Mouse (Mus musculus) frontal cortex, adult (tissue): Measurements from ENCODE around the gene Vps37b.

Experiments used
- ATAC-seq: cut with Nextera tagmentation; 2 replicates; pipeline ENCODE4 v1.9.2; 2017; ENCODE audit warnings: mild to moderate bottlenecking, moderate library complexity, mixed read lengths; ENCODE audit not compliant: low TSS enrichment

Vps37b gene

DNA sequence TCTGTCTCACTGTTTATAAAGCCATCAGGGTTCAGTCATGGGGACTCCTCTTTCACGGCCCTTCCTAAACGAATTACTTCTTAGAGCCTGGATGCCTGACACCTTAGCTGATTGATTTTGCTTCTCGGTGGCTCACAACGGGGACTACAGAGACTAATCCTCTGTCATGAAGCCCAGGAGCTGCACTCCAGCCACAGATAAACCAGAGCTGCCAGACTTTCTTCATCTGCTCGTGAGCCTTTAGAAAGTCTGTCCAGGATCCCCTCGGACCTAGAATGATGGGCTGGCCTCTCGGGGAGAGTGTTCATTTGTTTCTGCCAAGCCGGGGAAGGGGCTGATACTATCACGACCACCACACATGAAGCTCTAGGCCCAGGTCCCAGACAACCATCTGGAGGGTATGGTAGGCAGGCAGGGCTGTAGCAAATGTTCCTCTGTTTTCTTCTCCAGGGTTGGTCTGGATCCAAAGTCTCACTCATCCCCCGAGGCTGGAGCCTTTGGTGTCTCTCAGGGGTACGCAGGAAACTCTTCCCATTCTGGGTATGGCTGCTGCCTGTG, 13.5 kb upstream of the Vps37b start:
- no peak for ATAC-seq

GRCm38 (mm10) chr5:124043999-124044398, 11.9 kb upstream of the Vps37b start:
- ATAC-seq: no peak

- peak; percentile 97 for ATAC-seq
Measured at GRCm38 (mm10) chr5:124043212-124043978, 11.3 kb upstream of the Vps37b start.

DNA sequence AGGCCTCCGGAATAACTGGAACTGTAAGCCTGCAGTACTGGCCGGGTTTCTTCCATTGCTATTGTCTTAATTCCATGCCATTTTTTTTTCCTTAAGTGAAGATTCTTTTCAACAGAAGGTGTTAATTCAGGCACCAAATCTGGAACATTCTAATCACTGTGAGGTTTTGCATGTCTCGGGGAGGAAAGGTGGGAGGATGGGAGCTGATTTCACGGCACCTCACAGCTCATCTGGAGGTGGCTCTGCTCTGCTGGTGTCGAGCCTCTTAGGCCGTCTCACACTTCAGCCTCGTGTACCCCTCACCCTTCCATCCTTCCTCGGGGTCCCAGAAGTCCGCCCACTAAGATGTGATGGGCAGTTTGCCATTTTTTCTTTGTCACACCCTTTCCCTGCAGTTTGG, 9.0 kb upstream of the Vps37b start:
- ATAC-seq: 0 out of 2 replicates have a peak, but pooled peaks have one; percentile 38

- ATAC-seq: no peak
Measured at GRCm38 (mm10) chr5:124039602-124040001, 7.5 kb upstream of the Vps37b start.

DNA sequence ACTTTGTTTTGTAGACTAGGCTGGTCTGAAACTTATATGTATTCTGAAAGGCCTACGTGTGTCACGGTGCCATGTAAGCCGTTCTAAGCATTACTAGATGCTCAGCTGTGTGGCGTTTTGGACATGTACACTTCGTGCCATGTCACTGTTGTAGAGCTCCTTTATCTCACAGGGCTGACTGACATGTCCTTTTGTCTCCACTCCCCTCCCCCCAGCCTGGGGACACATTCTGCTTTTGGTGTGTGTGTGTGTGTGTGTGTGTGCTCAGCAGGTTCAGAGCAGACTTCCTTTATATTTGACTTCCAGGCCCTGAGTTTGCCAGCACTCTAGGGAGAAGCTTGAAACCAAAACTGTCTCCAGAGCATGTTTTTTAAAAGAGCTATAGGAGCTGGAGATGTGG, 4.8 kb upstream of the Vps37b start:
- no peak for ATAC-seq

- no peak for ATAC-seq
Measured at GRCm38 (mm10) chr5:124036341-124036740, 4.3 kb upstream of the Vps37b start.

DNA sequence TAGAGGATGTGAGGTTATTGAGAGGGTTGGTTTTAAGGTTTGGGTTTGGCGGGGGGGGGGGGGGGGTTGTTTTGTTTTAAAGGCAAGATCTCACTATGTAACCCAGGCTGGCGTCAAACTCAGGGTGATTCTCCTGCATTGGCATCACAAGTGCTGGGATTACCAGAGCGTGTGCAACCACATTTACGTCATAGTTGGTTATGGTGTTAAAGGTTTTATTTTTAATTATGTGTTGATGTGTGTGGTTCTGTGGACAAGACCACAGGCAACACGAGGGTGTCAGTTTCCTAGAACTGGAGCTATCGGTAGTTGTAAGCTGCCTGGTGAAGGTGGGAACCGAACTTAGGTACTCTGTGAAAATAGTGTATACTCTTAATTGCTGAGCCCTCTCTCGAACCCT, 3.7 kb upstream of the Vps37b start:
- no peak for ATAC-seq

DNA sequence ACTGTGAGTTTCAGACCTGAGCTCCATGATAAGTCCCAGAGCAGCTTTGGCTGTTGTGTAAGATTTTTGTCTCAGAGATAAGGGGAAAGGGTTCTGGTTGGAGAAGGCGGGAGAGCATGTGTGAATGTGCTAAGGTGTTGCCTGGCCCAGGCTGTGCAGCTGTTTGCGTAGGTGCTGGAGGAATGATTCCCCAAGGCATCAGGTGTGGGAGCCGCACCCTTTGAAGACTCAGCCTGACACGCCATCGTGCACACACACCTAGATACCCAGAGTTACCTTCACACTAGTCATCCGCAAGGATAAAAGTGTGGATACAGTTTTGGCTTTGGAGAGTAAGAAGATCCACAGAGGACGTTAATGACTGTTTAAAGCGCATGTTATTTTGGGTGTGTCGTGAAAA, 3.3 kb upstream of the Vps37b start:
- ATAC-seq: no peak

GRCm38 (mm10) chr5:124034471-124034870, 2.4 kb upstream of the Vps37b start:
- no peak for ATAC-seq

DNA sequence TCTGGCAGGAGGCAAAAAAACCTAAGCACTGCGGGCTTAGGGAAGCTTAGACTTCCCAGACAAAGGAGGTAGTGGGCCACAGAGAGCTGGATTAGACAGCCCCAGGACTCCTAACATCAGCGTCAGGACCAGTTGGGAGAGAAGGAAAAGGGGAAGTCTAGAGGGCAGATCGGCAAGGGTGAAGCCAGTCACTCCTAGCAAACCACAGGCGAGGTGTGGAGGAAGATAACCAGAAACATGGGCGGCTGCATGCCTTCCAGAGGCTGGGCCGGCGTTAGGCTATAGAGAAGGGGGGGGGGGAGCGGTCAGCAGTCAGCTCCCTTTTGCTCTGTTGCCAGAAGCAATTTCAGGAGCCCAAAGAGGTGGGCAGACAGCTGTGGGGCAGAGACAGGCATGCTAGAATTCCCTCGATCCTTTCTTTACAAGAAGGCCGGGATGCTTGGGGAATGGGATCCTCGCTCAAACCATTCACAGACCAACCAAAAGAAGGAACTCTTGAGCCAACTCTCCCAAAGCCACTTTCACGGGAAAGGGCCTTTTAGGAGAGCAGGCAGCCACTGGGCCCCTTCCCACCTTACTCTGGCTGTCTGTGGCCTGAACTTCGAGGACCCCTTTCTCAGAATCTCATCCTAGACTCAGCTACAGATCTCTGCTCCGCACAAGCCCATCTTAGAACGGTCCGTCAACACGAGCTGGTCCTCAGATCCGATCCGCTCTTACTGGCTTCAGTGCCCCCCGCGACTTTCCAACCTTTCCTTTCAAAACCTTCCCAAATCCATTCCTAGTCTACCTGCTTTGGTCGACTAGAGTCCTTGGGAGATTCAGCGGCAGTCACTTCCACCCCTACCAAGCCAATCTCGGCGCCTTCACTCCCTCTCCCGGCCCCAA, 758 bp downstream of the Vps37b start:
- peak; percentile 28; the same call in 1 of the 2 replicates for ATAC-seq

- no peak for ATAC-seq
Measured at GRCm38 (mm10) chr5:124030386-124031067, 1.5 kb downstream of the Vps37b start.

GRCm38 (mm10) chr5:124029220-124030035, 2.6 kb downstream of the Vps37b start:
- ATAC-seq: no peak

DNA sequence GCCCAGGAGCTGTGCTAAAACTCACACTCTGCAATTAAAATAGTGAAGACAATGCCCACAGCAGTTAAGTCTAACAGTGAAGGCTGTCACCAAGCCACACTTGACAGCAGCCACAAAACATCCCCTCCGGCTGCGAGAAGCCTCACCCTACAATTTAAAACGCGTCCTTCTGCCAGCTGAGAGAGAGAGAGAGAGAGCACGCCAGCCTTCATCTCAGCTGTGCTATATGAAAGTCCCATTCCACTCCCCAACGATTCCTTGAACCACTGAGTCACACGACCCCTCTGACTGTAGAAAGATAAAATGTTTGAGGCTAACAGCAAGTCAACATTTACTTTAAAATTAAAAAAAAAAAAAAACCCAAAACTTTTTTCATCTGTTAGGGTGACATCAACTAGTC, 3.4 kb downstream of the Vps37b start:
- ATAC-seq: no peak

DNA sequence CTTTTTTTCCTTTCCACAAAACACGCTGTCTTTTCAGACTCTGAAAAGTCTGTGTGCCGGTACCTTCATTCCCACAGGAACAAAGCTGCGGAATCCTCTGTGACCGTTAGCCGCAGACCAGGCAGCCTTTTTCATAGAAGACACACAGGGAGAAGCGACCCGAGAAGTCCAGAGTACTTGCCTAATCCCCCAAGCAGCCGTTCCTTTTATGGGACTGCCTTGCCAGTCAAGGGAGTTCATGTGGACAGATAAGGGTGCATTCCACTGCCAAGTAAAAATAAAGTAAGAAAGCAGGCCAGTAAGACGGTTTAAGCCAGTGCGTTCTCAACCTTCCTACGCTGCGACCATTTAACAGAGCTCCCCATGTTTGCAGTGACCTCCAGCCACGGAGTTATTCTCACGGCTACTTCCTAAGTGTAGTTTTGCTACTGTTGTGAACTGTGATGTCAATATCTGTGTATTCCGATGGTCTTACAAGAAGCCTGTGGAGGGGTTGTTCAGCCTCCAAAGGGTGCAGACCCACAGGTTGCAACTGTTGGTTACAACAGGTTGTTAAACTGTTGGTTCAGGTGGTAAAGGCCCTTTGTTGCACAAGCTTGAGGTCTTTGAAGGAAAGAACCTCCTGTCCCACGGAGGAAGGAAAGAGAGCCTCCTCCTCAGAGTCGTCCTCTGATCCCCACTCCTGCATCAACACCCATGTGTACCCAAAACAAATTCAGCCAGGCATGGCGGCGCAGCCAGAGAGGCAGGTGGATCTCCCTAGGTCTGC, 4.2 kb downstream of the Vps37b start:
- ATAC-seq: no peak

DNA sequence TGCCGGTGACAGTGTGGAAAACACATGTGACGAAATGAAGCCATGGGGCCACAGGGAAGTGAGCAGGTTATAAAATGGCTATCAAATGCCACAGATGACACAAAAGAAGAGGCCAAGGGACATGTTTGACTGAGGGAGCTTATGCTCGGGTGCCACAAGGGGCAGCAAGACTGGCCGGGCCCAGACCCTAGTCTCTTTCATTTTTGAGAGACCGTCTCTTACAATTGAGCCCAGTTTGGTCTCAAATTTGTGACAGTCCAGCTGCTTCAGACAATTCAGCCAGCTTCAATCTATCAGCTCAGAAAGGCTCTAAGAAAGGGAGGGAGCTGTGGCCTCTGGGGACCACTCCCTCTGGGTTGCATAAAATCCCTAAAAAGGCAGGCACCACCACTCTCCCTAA, 5.5 kb downstream of the Vps37b start:
- no peak for ATAC-seq

GRCm38 (mm10) chr5:124025587-124026441, 6.3 kb downstream of the Vps37b start:
- no peak for ATAC-seq

DNA sequence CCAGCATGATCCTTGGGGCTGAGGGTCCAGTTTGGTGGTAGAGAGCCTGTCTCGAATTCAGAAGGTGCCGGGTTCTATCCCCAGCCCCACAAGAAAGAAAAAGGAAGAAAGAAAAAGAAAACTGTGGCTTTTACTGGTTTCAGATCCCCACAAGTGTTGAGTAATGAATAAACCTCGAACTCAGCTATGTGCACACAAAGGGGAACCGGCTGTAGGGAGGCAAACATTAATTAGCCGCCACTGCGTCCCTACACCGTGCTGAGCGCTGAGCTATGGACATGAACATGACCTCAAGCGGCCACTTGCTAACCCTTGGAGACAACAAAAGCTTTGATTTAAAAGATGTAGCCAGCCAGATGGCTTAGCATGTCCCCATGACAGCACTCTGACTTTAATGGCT, 6.9 kb downstream of the Vps37b start:
- no peak for ATAC-seq

GRCm38 (mm10) chr5:124024677-124025076, 7.4 kb downstream of the Vps37b start:
- ATAC-seq: no peak
